In genomic region chr9:61259421-61260174, GRCm38 (mm10) we compare ENCODE assay signal across 8 mouse cellular contexts.
A peak's percentile ranks its signal among the peaks of the same experiment; 100 is the strongest.
DNase-seq lines count a peak whose midpoint lies in the region; ATAC-seq and TF ChIP-seq lines count a peak whose summit lies in the region.

No protein-coding gene starts in this region.

- H3K4me2 ChIP-seq in forebrain, embryonic 12.5 days = no peak overlapping the region
- no peak overlapping the region for H3K4me2 ChIP-seq in forebrain, embryonic 14.5 days (ENCODE audit: low read length)
- H3K4me2 ChIP-seq in limb, embryonic 14.5 days (replicated peaks; ENCODE audit: low read depth, low read length, severe bottlenecking) = no peak overlapping the region

- no peaks in the 10 kb centered on the region for H3K9me3 ChIP-seq in forebrain, embryonic 12.5 days
- H3K9me3 ChIP-seq in forebrain, embryonic 14.5 days (replicated peaks; ENCODE audit: control insufficient read depth, low read length) = no peaks in the 10 kb centered on the region
- H3K9me3 ChIP-seq in limb, embryonic 14.5 days (ENCODE audit: control insufficient read depth, low read length) = no peaks in the 10 kb centered on the region

- no peak for DNase-seq in forebrain, embryonic 14.5 days (ENCODE audit: low spot score)
- peak; percentile 87 for DNase-seq in ZHBTc4 (ENCODE audit: low read depth, low spot score)
- DNase-seq in heart, postnatal 10 days = peak; percentile 40 to 46
- DNase-seq in limb, embryonic 14.5 days (ENCODE audit: low spot score) = peak; percentile 27
- no peak for DNase-seq in natural killer cell, adult 2 months (ENCODE audit: low spot score in 2 of 2)
- DNase-seq in left cerebral cortex, adult 9 months (ENCODE audit: low spot score in 2 of 2) = no peak

- 8% methylated on average over 7 of the region's 7 CpGs for WGBS in forebrain, embryonic 12.5 days
- WGBS in forebrain, embryonic 14.5 days = 16% methylated on average over 7 of the region's 7 CpGs
- WGBS in limb, embryonic 14.5 days = 15% methylated on average over 7 of the region's 7 CpGs

- no peaks in the 10 kb centered on the region for H3K36me3 ChIP-seq in forebrain, embryonic 12.5 days (replicated peaks)
- H3K36me3 ChIP-seq in forebrain, embryonic 14.5 days (ENCODE audit: control insufficient read depth, insufficient read depth, low read length) = no peaks in the 10 kb centered on the region
- H3K36me3 ChIP-seq in limb, embryonic 14.5 days (ENCODE audit: control insufficient read depth, insufficient read depth, low read length) = no peaks in the 10 kb centered on the region

- H3K27ac ChIP-seq in forebrain, embryonic 12.5 days = 0 out of 2 replicates have a peak overlapping the region, but pooled peaks have one; percentile 3
- H3K27ac ChIP-seq in forebrain, embryonic 14.5 days (ENCODE audit: low read depth, low read length) = no peak overlapping the region
- no peak overlapping the region for H3K27ac ChIP-seq in limb, embryonic 14.5 days (replicated peaks; ENCODE audit: low read depth, low read length)

- peaks cover 8% of the 10 kb centered on the region; the same call in 1 of the 2 replicates for H3K27me3 ChIP-seq in forebrain, embryonic 12.5 days
- H3K27me3 ChIP-seq in forebrain, embryonic 14.5 days (replicated peaks; ENCODE audit: control insufficient read depth, insufficient read depth, low read length) = no peaks in the 10 kb centered on the region
- H3K27me3 ChIP-seq in limb, embryonic 14.5 days (ENCODE audit: control insufficient read depth, insufficient read depth, low read length) = no peaks in the 10 kb centered on the region

- H3K9ac ChIP-seq in forebrain, embryonic 12.5 days = no peak overlapping the region
- no peak overlapping the region for H3K9ac ChIP-seq in forebrain, embryonic 14.5 days (ENCODE audit: low read length)
- no peak overlapping the region for H3K9ac ChIP-seq in limb, embryonic 14.5 days (ENCODE audit: low read depth, low read length, severe bottlenecking)

- TF ChIP-seq POLR2A in limb, embryonic 14.5 days (IDR thresholded peaks at IDR 0.05; ENCODE audit: borderline replicate concordance, extremely low read depth, insufficient read depth, insufficient read length) = no peak

- no peak overlapping the region for H3K4me3 ChIP-seq in forebrain, embryonic 12.5 days (replicated peaks)
- H3K4me3 ChIP-seq in forebrain, embryonic 14.5 days (ENCODE audit: low read depth, low read length) = no peak overlapping the region
- H3K4me3 ChIP-seq in limb, embryonic 14.5 days (replicated peaks; ENCODE audit: low read length) = no peak overlapping the region

- 0 out of 2 replicates have a peak, but pooled peaks have one; percentile 39 for ATAC-seq in forebrain, embryonic 12.5 days (ENCODE audit: low FRiP score)
- no peak for ATAC-seq in forebrain, embryonic 14.5 days
- peak; percentile 53; the same call in 1 of the 2 replicates for ATAC-seq in limb, embryonic 14.5 days (ENCODE audit: low FRiP score, low read depth)
- no peak for ATAC-seq in erythroid progenitor cell, adult 5-6 weeks (replicated peaks; ENCODE audit: low FRiP score, poor library complexity, severe bottlenecking)

- intact Hi-C loops in heart, postnatal 10 days (cut with DNase I) = loop anchor here (5.0 kb wide), 1 partner anchor 42 kb away; no protein-coding TSS in a partner anchor

- peaks cover 43% of the 10 kb centered on the region for H3K4me1 ChIP-seq in forebrain, embryonic 12.5 days
- peaks cover 18% of the 10 kb centered on the region for H3K4me1 ChIP-seq in forebrain, embryonic 14.5 days (ENCODE audit: control insufficient read depth, insufficient read depth, low read length)
- H3K4me1 ChIP-seq in limb, embryonic 14.5 days (ENCODE audit: control insufficient read depth, insufficient read depth, low read length) = peaks cover 9% of the 10 kb centered on the region

Comparison
In these comparisons a context has a peak if more than half of its experiments do, and no peak if none do; other contexts are left out.
1. ATAC-seq: peak in forebrain, embryonic 12.5 days (single experiment) and limb, embryonic 14.5 days (single experiment); none in forebrain, embryonic 14.5 days (single experiment) and erythroid progenitor cell, adult 5-6 weeks (single experiment).
2. DNase-seq: peak in ZHBTc4 (single experiment), heart, postnatal 10 days (2 of 2) and limb, embryonic 14.5 days (single experiment); none in forebrain, embryonic 14.5 days (single experiment), natural killer cell, adult 2 months (0 of 2) and left cerebral cortex, adult 9 months (0 of 2).